Mouse (Mus musculus) mouse trophoblast stem cell (cell line): ENCODE data around the gene Olfr772.
"Not testable (repeated sequence)": the region's sequence is repeated elsewhere in the genome, so short reads cannot be mapped to it uniquely, and the experiment has no call there.

Experiments used
- in situ Hi-C, 2 experiments: fragments of 300-500 bp; cut with MseI, MboI; formaldehyde crosslinking; loops; 2 replicates in 1 of 2; 3 replicates in 1 of 2; pipeline ENCODE4 v1.15.1; 2025

Olfr772 gene

GRCm38 (mm10) chr10:129177821-129178220, at the start of gene Olfr772:
TSS of gene Olfr772 (minus strand) at chr10:129177921.
- in situ Hi-C loops = not testable (repeated sequence)

- in situ Hi-C loops = not testable (repeated sequence)
Measured at GRCm38 (mm10) chr10:129187319-129187718, 9.6 kb upstream of the Olfr772 start, which contains the start of gene Olfr773. TSS of gene Olfr773 (minus strand) at chr10:129187419.

GRCm38 (mm10) chr10:129164651-129165050, 13.1 kb downstream of the Olfr772 start, which contains the start of gene Olfr771:
TSS of gene Olfr771 (minus strand) at chr10:129164751.
- in situ Hi-C loops = no loop called here

- in situ Hi-C loops = no loop called here
Measured at GRCm38 (mm10) chr10:129138898-129139297, 38.8 kb downstream of the Olfr772 start, which contains the start of gene Olfr770. TSS of gene Olfr770 (minus strand) at chr10:129138998.
